Comparison of ENCODE assay signal across 8 mouse cellular contexts in the genomic region with DNA sequence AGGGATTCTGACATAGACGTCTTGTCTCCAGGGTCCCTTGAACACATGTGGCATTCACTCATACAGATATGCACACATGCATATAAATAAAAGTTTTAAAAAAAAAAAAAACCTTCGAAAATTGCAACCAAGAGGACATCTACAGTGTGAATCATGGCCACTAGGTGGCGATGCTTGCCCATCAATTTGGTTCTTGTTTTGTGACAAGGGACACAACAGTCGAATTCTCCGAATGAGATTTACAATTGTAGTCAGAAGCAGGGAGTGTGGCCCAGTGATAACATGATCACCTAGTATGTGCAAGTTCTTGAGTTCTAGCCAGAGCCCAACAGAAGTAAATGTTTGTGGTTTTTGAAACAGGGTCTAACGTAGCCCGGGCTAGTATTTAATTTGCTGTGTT. TPM values are rescaled to one million over a fixed set of nuclear protein-coding genes. Genes with fewer than 3 reads are reported as not detected.
DNase-seq lines count a peak whose midpoint lies in the region; ATAC-seq and TF ChIP-seq lines count a peak whose summit lies in the region.

No protein-coding gene starts in this region.

- no peak overlapping the region for H3K4me3 ChIP-seq in intestine, postnatal 0 days (ENCODE audit: low read depth, low read length)
- no peak overlapping the region for H3K4me3 ChIP-seq in intestine, embryonic 16.5 days (ENCODE audit: low read length)
- no peak overlapping the region for H3K4me3 ChIP-seq in thymus, adult 2 months (ENCODE audit: control insufficient read depth, insufficient read depth, low read length)

- H3K27ac ChIP-seq in intestine, postnatal 0 days (ENCODE audit: low read depth, low read length), result no peak overlapping the region
- no peak overlapping the region for H3K27ac ChIP-seq in intestine, embryonic 16.5 days (ENCODE audit: low read length)
- no peak overlapping the region for H3K27ac ChIP-seq in thymus, adult 2 months (ENCODE audit: control insufficient read depth, insufficient read depth, low read length)

- H3K9me3 ChIP-seq in intestine, postnatal 0 days (ENCODE audit: control insufficient read depth), result no peaks in the 10 kb centered on the region
- H3K9me3 ChIP-seq in intestine, embryonic 16.5 days (ENCODE audit: control insufficient read depth, low read length), result no peaks in the 10 kb centered on the region

- 0 out of 2 replicates have a peak, but pooled peaks cover 10% of the 10 kb centered on the region for H3K4me1 ChIP-seq in intestine, postnatal 0 days (replicated peaks; ENCODE audit: control insufficient read depth, insufficient read depth, low read length)
- peaks cover 20% of the 10 kb centered on the region for H3K4me1 ChIP-seq in intestine, embryonic 16.5 days (ENCODE audit: control insufficient read depth, insufficient read depth, low read length)
- peaks cover 23% of the 10 kb centered on the region for H3K4me1 ChIP-seq in thymus, adult 2 months (replicated peaks; ENCODE audit: control insufficient read depth, insufficient read depth, low read length)

- TF ChIP-seq CTCF in intestine, postnatal 0 days (IDR thresholded peaks at IDR 0.05; ENCODE audit: low read depth), result peak; percentile 88
- no peak for TF ChIP-seq CTCF in thymus, adult 2 months (IDR thresholded peaks at IDR 0.05; ENCODE audit: borderline replicate concordance, control insufficient read depth, extremely low read depth, insufficient read depth, low read length, poor library complexity)

- no peaks in the 10 kb centered on the region for H3K27me3 ChIP-seq in intestine, postnatal 0 days (replicated peaks; ENCODE audit: control insufficient read depth, insufficient read depth, low read length)
- no peaks in the 10 kb centered on the region for H3K27me3 ChIP-seq in intestine, embryonic 16.5 days (replicated peaks; ENCODE audit: control insufficient read depth, insufficient read depth, low read length)
- no peaks in the 10 kb centered on the region for H3K27me3 ChIP-seq in thymus, adult 2 months (ENCODE audit: control insufficient read depth, insufficient read depth, low read length)

- TF ChIP-seq POLR2A in thymus, adult 2 months (IDR thresholded peaks at IDR 0.05; ENCODE audit: control insufficient read depth, extremely low read depth, insufficient read depth, low read length, poor library complexity), result no peak

- H3K36me3 ChIP-seq in intestine, postnatal 0 days (ENCODE audit: control insufficient read depth, insufficient read depth), result no peaks in the 10 kb centered on the region
- H3K36me3 ChIP-seq in intestine, embryonic 16.5 days (ENCODE audit: control insufficient read depth, insufficient read depth, low read length), result no peaks in the 10 kb centered on the region
- H3K36me3 ChIP-seq in thymus, adult 2 months (ENCODE audit: control insufficient read depth, insufficient read depth, low read length), result no peaks in the 10 kb centered on the region

- intact Hi-C loops in left cerebral cortex, postnatal 14 days (cut with DNase I), result loop anchor here (2.0 kb wide), 2 partner anchors 161 to 307 kb away; no protein-coding TSS in a partner anchor

- no peak overlapping the region for H3K4me2 ChIP-seq in intestine, postnatal 0 days (replicated peaks; ENCODE audit: low read depth)
- H3K4me2 ChIP-seq in intestine, embryonic 16.5 days (ENCODE audit: low read depth, low read length), result no peak overlapping the region

- ATAC-seq in intestine, postnatal 0 days, result no peak
- no peak for ATAC-seq in intestine, embryonic 16.5 days

- WGBS in intestine, postnatal 0 days, result 22% methylated on average over 7 of the region's 7 CpGs
- 19% methylated on average over 7 of the region's 7 CpGs for WGBS in intestine, embryonic 16.5 days
- WGBS in thymus, adult 2 months, result 14% methylated on average over 7 of the region's 7 CpGs

- DNase-seq in adrenal gland, adult (ENCODE audit: inconsistent age in 2 of 2, low spot score in 1 of 2), result peak; percentile 76 to 94
- DNase-seq in embryo, embryonic 10 days (ENCODE audit: low spot score), result peak; percentile 95
- DNase-seq in heart, postnatal 4 days, result peak; percentile 89
- peak; percentile 91 to 93 for DNase-seq in left cerebral cortex, postnatal 14 days (ENCODE audit: low spot score in 2 of 2)
- DNase-seq in ovary, adult 18-20 months (ENCODE audit: low spot score), result peak; percentile 39
- peak; percentile 84 for DNase-seq in thymus, adult 2 months

- H3K9ac ChIP-seq in intestine, postnatal 0 days (ENCODE audit: low read depth, low read length), result no peak overlapping the region
- H3K9ac ChIP-seq in intestine, embryonic 16.5 days (ENCODE audit: low read depth, low read length), result no peak overlapping the region

RNA-seq across cellular contexts. Expression of gene Rcc1l, which starts 3.3 kb away (rescaled TPM):
- 14.7 and 16.1 TPM in 2 replicates for polyA plus RNA-seq in intestine, postnatal 0 days (2015; fragmentation: Nextera tagmentation; extraction: Ambion mirVana)
- 26.6 and 28.5 TPM in 2 replicates for polyA plus RNA-seq in intestine, embryonic 16.5 days (2015; fragmentation: Nextera tagmentation; extraction: Ambion mirVana)
- 10 to 100 TPM; 26.9 to 30.6 TPM for total RNA-seq in heart, postnatal 4 days (2021)
- total RNA-seq in left cerebral cortex, postnatal 14 days (2021), result 10 to 100 TPM; 15.7 to 16.0 TPM
- polyA plus RNA-seq in thymus, adult 2 months (2012; rRNA removed), result 18.0 and 20.4 TPM in 2 replicates

RNA-seq across cellular contexts. Expression of gene Gtf2ird2, which starts 3.9 kb away (rescaled TPM):
- 2.9 and 3.6 TPM in 2 replicates for polyA plus RNA-seq in intestine, postnatal 0 days (2015; fragmentation: Nextera tagmentation; extraction: Ambion mirVana)
- polyA plus RNA-seq in intestine, embryonic 16.5 days (2015; fragmentation: Nextera tagmentation; extraction: Ambion mirVana), result 7.0 TPM in 2 replicates
- total RNA-seq in heart, postnatal 4 days (2021), result 1 to 10 TPM; 6.9 to 9.3 TPM
- total RNA-seq in left cerebral cortex, postnatal 14 days (2021), result 10 to 100 TPM; 14.5 to 15.4 TPM
- 9.7 and 9.9 TPM in 2 replicates for polyA plus RNA-seq in thymus, adult 2 months (2012; rRNA removed)

RNA-seq across cellular contexts. Expression of gene Ncf1, which starts 49.6 kb away (rescaled TPM):
- 2.1 TPM in 2 replicates for polyA plus RNA-seq in intestine, postnatal 0 days (2015; fragmentation: Nextera tagmentation; extraction: Ambion mirVana)
- polyA plus RNA-seq in intestine, embryonic 16.5 days (2015; fragmentation: Nextera tagmentation; extraction: Ambion mirVana), result 5.7 and 6.6 TPM in 2 replicates
- total RNA-seq in heart, postnatal 4 days (2021), result 1 to 10 TPM; 2.1 to 2.5 TPM
- 1 to 10 TPM; 6.7 to 9.2 TPM for total RNA-seq in left cerebral cortex, postnatal 14 days (2021)
- polyA plus RNA-seq in thymus, adult 2 months (2012; rRNA removed), result 28.6 and 35.9 TPM in 2 replicates

Comparison
In these comparisons a context has a peak if more than half of its experiments do, and no peak if none do; other contexts are left out.
1. DNase-seq: peak in every context shown above with its lines; median percentile 95 in embryo, embryonic 10 days; 92 in left cerebral cortex, postnatal 14 days; 89 in heart, postnatal 4 days; 85 in adrenal gland, adult; 84 in thymus, adult 2 months; 39 in ovary, adult 18-20 months.